Mouse (Mus musculus): Measurements from ENCODE around the gene Dcaf11. TPM values are rescaled to one million over a fixed set of nuclear protein-coding genes. Genes with fewer than 3 reads are reported as not detected.

The Dcaf11 gene
- polyA plus RNA-seq, 1 experiment from 2014 or later, result 72.6 TPM

DNA sequence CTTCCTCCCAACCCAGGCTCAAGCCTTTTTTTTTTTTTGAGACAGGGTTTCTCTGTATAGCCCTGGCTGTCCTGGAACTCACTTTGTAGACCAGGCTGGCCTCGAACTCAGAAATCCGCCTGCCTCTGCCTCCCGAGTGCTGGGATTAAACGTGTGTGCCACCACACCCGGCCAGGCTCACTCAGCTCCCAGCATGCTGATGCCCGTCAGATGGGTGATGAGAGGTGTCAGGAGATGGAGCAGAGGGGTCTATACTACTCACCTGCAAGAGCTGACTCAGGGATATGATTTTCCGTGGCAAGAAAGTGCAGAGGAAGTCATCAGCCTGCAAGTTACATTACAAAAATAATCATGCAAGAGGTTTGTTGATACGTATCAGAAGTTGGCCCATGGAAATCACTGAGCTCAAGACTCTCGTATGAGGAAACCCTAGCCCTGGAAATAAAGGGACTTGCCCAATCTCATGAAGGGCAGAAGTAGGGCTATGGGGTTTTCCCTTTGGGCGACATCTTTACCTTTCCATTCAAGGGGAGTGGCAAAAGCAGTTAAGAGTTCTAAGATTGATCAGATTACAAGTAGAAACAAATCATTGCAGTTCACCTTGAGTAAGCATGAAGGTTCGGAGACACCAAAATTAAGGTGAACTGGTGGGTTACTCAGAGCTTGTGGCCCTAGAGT is 30.1 kb downstream of the Dcaf11 start:
- no peaks in the 10 kb centered on the region for H3K9me3 ChIP-seq
- H3K9ac ChIP-seq, result peak overlapping the region; percentile 66
- H3K36me3 ChIP-seq, result peaks cover 13% of the 10 kb centered on the region
- peak overlapping the region; percentile 93 for H3K4me2 ChIP-seq
- H3K27me3 ChIP-seq, result peaks cover under 1% of the 10 kb centered on the region; the same call in 1 of the 2 replicates
- H3K4me1 ChIP-seq, result peaks cover 26% of the 10 kb centered on the region
- no peak for ATAC-seq (ENCODE audit: borderline replicate concordance, extremely low read depth, low FRiP score, low TSS enrichment)
- H3K27ac ChIP-seq, result peak overlapping the region; percentile 99; the same call in 1 of the 2 replicates
- peak overlapping the region; percentile 84 for H3K4me3 ChIP-seq
- WGBS, result 78% methylated on average over 11 of the region's 11 CpGs

- Histone ChIP-seq H3K4me2 (peak within 1 kb of the TSS; percentile 93), H3K4me3 (peak within 1 kb of the TSS; percentile 84), H3K9ac (peak within 1 kb of the TSS; percentile 80), H3K9me3 (no peaks in the 10 kb centered on the region), H3K27me3 (no peaks in the 10 kb centered on the region), H3K36me3 (peaks cover 23% of the 10 kb centered on the region), H3K27ac (peak within 1 kb of the TSS; percentile 99), H3K4me1 (peaks cover 25% of the 10 kb centered on the region)
- ATAC-seq (ENCODE audit: borderline replicate concordance, extremely low read depth, low FRiP score, low TSS enrichment), result peak; percentile 97
- under 1% methylated on average over 22 of the region's 22 CpGs for WGBS
Measured at GRCm38 (mm10) chr14:55590748-55591330, 31.0 kb downstream of the Dcaf11 start, which contains the start of gene Psme2. Gene Psme2, minus strand, starts transcription at chr14:55591113.

DNA sequence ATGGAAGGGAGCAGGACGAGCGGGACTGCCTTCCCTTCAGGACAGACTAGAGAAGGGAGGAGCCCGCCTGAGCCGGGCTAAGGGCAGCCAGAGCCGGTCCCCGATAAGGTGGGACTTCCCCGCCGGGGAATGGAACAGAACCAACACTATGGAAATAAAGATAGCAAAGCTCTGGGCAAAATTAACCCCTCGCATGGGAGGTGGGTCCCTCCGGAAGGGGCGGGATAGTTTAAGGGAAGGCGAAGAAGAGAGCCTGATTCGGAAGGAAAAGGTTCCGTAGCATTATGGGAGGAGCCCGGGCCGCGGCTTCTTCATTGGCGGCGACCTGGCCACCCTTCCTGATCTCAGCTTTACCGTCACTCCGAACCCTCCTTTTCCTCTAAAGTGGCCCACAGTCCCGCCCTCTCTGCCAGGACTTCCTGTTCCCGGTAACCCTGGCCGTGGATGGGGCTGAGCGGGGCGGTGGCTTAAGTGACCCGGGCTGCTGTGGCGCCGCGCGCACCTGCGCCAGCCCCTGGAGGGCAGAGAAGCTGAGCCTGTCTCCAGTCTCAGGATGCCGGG is 31.6 kb downstream of the Dcaf11 start, which contains the start of gene Rnf31:
Gene Rnf31 (plus strand): TSS at position 378 of the 561 bp plus-strand sequence.
- WGBS, result 0% methylated on average over 33 of the region's 33 CpGs
- peak within 1 kb of the TSS; percentile 84 for H3K4me3 ChIP-seq
- H3K9ac ChIP-seq, result peak within 1 kb of the TSS; percentile 80
- peak within 1 kb of the TSS; percentile 93 for H3K4me2 ChIP-seq
- ATAC-seq (ENCODE audit: borderline replicate concordance, extremely low read depth, low FRiP score, low TSS enrichment), result peak; percentile 90
- peaks cover 25% of the 10 kb centered on the region for H3K4me1 ChIP-seq
- no peaks in the 10 kb centered on the region for H3K9me3 ChIP-seq
- no peaks in the 10 kb centered on the region for H3K27me3 ChIP-seq
- H3K27ac ChIP-seq, result peak within 1 kb of the TSS; percentile 99
- H3K36me3 ChIP-seq, result peaks cover 28% of the 10 kb centered on the region

DNA sequence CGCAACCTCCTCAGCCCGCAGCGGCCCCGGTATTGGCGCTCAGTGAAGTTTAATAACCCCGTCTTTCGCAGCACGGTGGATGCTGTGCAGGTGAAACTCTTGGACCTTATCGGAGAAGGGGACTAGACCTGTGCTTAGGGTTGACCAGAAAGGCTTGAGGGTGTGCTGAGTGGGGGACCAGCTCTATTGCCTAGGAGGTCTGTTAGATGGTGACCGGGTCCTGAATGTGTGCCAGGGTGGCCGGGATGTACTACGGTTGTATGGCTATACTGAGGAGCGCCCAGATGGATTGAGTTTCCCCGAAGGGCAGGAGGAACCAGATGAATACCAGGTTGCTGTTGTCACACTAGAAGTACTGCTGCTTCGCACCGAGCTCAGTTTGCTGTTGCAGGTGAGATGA is 32.4 kb downstream of the Dcaf11 start:
- H3K4me1 ChIP-seq, result peaks cover 25% of the 10 kb centered on the region
- H3K27ac ChIP-seq, result peak overlapping the region; percentile 99
- H3K4me3 ChIP-seq, result peak overlapping the region; percentile 84
- no peaks in the 10 kb centered on the region for H3K9me3 ChIP-seq
- H3K4me2 ChIP-seq, result peak overlapping the region; percentile 93
- no peaks in the 10 kb centered on the region for H3K27me3 ChIP-seq
- peak overlapping the region; percentile 80 for H3K9ac ChIP-seq
- peaks cover 33% of the 10 kb centered on the region for H3K36me3 ChIP-seq
- 4% methylated on average over 16 of the region's 16 CpGs for WGBS
- no peak for ATAC-seq (ENCODE audit: borderline replicate concordance, extremely low read depth, low FRiP score, low TSS enrichment)

- Histone ChIP-seq H3K4me2 (no peak overlapping the region), H3K27ac (no peak overlapping the region), H3K9me3 (no peaks in the 10 kb centered on the region), H3K36me3 (peaks cover 60% of the 10 kb centered on the region), H3K4me1 (peaks cover 17% of the 10 kb centered on the region), H3K27me3 (no peaks in the 10 kb centered on the region), H3K9ac (no peak overlapping the region), H3K4me3 (no peak overlapping the region)
- WGBS, result 74% methylated on average over 13 of the region's 13 CpGs
- no peak for ATAC-seq (ENCODE audit: borderline replicate concordance, extremely low read depth, low FRiP score, low TSS enrichment)
Measured at GRCm38 (mm10) chr14:55596036-55596690, 36.4 kb downstream of the Dcaf11 start.

GRCm38 (mm10) chr14:55598521-55599390 is 39.0 kb downstream of the Dcaf11 start:
- H3K4me3 ChIP-seq, result no peak overlapping the region
- WGBS, result 92% methylated on average over 21 of the region's 21 CpGs

GRCm38 (mm10) chr14:55603271-55603632 is 43.4 kb downstream of the Dcaf11 start, which contains the start of gene Irf9:
Gene Irf9, plus strand, starts transcription at chr14:55603571.
- H3K4me1 ChIP-seq, result peaks cover 16% of the 10 kb centered on the region
- no peak for ATAC-seq (ENCODE audit: borderline replicate concordance, extremely low read depth, low FRiP score, low TSS enrichment)
- 79% methylated on average over 7 of the region's 7 CpGs for WGBS
- H3K36me3 ChIP-seq, result peaks cover 64% of the 10 kb centered on the region
- H3K27me3 ChIP-seq, result no peaks in the 10 kb centered on the region
- H3K9ac ChIP-seq, result peak within 1 kb of the TSS; percentile 33; the same call in 1 of the 2 replicates
- no peaks in the 10 kb centered on the region for H3K9me3 ChIP-seq
- H3K27ac ChIP-seq, result peak within 1 kb of the TSS; percentile 76
- peak within 1 kb of the TSS; percentile 39 for H3K4me3 ChIP-seq
- H3K4me2 ChIP-seq, result peak within 1 kb of the TSS; percentile 61

More at GRCm38 (mm10) chr14:55598521-55599390, 39.0 kb downstream of the Dcaf11 start:
- Histone ChIP-seq H3K4me2 (no peak overlapping the region), H3K9ac (no peak overlapping the region), H3K27me3 (no peaks in the 10 kb centered on the region), H3K27ac (no peak overlapping the region), H3K36me3 (peaks cover 80% of the 10 kb centered on the region), H3K9me3 (no peaks in the 10 kb centered on the region), H3K4me1 (peaks cover 5% of the 10 kb centered on the region; the same call in 1 of the 2 replicates)
- ATAC-seq (ENCODE audit: borderline replicate concordance, extremely low read depth, low FRiP score, low TSS enrichment), result no peak

DNA sequence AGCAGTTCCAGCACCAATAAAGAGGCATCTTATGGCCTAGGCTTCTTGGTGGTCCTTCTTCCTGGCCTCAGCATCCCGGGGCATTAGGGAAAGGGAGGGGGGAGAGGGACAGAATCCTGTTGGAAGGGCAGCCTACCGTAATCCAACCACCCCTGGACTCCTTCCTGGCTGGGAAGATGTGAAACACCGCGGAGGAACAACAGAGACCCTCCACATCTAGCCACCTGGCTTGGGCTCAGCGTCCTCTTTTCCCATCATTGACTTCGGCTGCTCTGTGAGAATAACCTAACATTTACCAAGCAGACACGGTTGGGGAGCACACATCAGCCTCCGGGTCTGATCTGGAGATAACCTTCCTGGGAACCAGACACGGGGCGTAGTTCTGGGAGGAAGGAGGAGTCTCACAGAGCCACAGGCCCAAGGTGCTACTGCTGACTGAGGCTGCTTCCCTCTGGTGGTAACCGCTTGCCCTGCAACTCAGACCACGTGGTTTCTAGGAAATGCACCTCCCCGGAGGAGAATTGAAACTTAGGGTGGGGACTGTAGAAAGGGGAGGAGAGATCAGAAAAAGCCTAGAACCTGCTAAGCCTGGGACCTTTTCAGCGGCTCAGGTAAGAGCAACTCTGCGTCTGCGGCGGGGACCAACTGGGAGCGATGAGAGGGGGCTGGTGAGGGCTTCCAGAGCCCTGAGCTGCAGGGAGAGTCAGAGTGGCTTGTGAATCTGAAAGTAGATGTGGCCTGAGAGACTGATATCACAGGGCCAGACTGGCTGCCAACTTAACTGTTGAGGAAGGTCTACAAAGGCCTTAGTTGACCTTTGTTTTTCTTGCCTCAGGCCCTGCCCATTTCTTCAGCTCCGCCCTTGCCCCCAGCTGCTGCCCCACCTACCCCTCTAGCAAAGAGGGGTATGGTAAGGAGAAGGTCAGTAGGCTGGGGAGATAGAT is 44.1 kb downstream of the Dcaf11 start:
- WGBS, result 10% methylated on average over 19 of the region's 19 CpGs
- Histone ChIP-seq H3K4me2 (peak overlapping the region; percentile 61), H3K4me1 (peaks cover 16% of the 10 kb centered on the region), H3K9me3 (no peaks in the 10 kb centered on the region), H3K27ac (peak overlapping the region; percentile 76), H3K36me3 (peaks cover 65% of the 10 kb centered on the region), H3K9ac (peak overlapping the region; percentile 33; the same call in 1 of the 2 replicates), H3K27me3 (no peaks in the 10 kb centered on the region), H3K4me3 (peak overlapping the region; percentile 39)
- peak; percentile 89 for ATAC-seq (ENCODE audit: borderline replicate concordance, extremely low read depth, low FRiP score, low TSS enrichment)

DNA sequence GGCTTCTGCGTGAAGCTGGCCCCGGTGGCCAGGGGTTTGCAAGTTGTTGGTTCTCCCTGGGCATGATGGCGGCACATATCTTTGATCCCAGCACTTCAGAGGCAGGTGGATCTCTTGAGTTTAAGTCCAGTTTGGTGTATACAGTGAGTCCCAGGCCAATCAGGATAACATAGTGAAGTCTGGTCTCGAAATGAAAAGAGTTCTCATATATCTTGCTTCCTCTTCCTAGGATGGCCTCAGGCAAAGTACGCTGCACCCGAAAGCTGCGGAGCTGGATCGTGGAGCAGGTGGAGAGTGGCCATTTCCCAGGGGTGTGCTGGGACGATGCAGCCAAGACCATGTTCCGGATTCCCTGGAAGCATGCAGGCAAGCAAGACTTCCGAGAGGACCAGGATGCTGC is 45.0 kb downstream of the Dcaf11 start:
- Histone ChIP-seq H3K9me3 (no peaks in the 10 kb centered on the region), H3K27me3 (no peaks in the 10 kb centered on the region), H3K4me1 (peaks cover 16% of the 10 kb centered on the region), H3K4me3 (peak overlapping the region; percentile 39), H3K9ac (peak overlapping the region; percentile 33; the same call in 1 of the 2 replicates), H3K4me2 (peak overlapping the region; percentile 61), H3K36me3 (peaks cover 63% of the 10 kb centered on the region), H3K27ac (0 out of 2 replicates have a peak overlapping the region, but pooled peaks have one; percentile 76)
- no peak for ATAC-seq (ENCODE audit: borderline replicate concordance, extremely low read depth, low FRiP score, low TSS enrichment)
- 92% methylated on average over 11 of the region's 11 CpGs for WGBS

DNA sequence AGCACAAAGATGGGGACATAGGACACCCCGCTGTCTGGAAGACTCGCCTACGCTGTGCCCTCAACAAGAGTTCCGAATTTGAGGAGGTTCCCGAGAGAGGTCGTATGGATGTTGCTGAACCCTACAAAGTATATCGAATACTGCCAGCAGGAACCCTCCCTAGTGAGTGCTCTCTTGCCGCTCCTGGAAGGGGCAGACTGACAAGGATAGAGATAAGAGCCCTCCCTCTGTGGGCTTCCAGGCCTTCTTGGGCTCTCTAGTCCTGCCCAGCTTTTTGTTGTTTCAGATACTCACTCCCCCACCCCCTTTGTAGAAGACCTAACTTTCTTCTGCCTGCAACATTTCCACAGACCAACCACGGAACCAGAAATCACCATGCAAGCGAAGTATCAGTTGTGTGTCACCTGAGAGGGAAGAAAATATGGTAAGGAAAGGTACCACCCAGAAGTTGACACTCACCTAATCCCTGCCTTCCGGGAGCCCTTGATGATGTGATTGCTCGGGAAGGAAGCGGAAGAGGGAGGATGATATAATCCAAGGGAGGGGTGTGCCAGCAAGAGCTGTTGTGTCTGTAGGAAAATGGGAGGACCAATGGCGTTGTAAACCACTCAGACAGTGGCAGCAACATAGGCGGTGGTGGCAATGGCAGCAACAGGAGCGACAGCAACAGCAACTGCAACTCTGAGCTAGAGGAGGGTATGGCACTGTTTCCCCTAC is 46.1 kb downstream of the Dcaf11 start:
- ATAC-seq (ENCODE audit: borderline replicate concordance, extremely low read depth, low FRiP score, low TSS enrichment), result no peak
- H3K9me3 ChIP-seq, result no peaks in the 10 kb centered on the region
- peaks cover 16% of the 10 kb centered on the region for H3K4me1 ChIP-seq
- H3K4me2 ChIP-seq, result no peak overlapping the region
- 88% methylated on average over 16 of the region's 16 CpGs for WGBS
- H3K9ac ChIP-seq, result no peak overlapping the region
- no peak overlapping the region for H3K27ac ChIP-seq
- H3K36me3 ChIP-seq, result peaks cover 53% of the 10 kb centered on the region
- no peak overlapping the region for H3K4me3 ChIP-seq
- H3K27me3 ChIP-seq, result no peaks in the 10 kb centered on the region

Measured in lung, embryonic 15.5 days (tissue).